Mouse (Mus musculus): Measurements from ENCODE around the gene Cxcl14. TPM values are rescaled to one million over a fixed set of nuclear protein-coding genes. Genes with fewer than 3 reads are reported as not detected.
A peak's percentile ranks its signal among the peaks of the same experiment; 100 is the strongest.

Gene Cxcl14
- polyA plus RNA-seq, 1 experiment from 2014 or later, result 11.2 TPM

DNA sequence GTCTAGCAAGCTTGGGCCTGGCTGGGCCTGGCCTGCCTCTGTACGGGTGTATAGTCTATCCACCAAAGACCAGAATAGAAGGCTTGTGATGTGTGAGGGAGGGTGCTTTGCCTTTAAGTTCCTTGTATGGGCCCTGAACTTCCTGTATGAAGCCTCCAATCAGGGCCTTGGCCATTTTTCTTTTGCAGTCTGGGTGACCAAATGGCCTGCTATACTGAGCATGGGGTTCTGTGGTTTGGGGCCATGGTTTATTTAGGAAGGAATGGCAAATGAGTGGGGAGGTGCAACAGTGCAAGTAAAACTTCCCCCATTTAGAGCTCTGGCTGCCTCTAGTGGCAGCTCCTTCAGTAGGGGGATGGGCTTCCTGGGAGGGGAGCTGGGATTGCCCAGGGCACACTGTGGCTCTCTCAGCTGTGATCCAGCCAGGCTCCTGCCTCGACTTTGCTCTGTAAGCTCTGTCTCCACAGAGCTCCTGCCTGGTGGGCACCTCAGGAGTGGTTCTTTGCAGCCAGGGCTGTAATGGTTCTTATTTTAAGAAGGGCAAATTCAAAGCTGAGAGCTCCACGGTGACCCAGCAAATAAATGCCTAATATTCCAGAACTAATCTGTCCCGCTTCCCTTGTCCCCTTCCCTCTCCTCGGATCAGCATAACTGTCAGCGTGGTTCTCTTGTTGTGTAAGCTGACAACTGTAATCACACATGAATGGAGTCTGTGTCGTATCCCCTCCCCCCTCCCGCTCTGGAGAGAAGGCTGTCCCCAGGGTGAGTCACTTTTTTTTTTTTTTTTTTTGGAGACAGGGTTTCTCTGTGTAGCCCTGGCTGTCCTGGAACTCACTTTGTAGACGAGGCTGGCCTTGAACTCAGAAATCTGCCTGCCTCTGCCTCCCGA lies 38.7 kb upstream of the Cxcl14 start:
- Histone ChIP-seq H3K27ac (ENCODE audit: low read length) (no peak overlapping the region), H3K4me1 (ENCODE audit: insufficient read depth, low read depth, low read length) (no peaks in the 10 kb centered on the region), H3K9ac (replicated peaks; ENCODE audit: low read depth) (no peak overlapping the region), H3K4me2 (replicated peaks; ENCODE audit: low read depth, low read length) (no peak overlapping the region), H3K9me3 (ENCODE audit: low read length) (no peaks in the 10 kb centered on the region), H3K27me3 (replicated peaks; ENCODE audit: insufficient read depth, low read length) (no peaks in the 10 kb centered on the region), H3K4me3 (ENCODE audit: low read depth, low read length) (no peak overlapping the region), H3K36me3 (ENCODE audit: insufficient read depth, low read length) (no peaks in the 10 kb centered on the region)
- no peak for DNase-seq (ENCODE audit: low spot score)
- TF ChIP-seq EP300 (IDR thresholded peaks at IDR 0.05) (no peak), CTCF (IDR thresholded peaks at IDR 0.05) (0 out of 2 replicates have a peak, but pooled peaks have one; percentile 7)
- 68% methylated on average over 10 of the region's 10 CpGs for WGBS
- ATAC-seq, result peak; percentile 17; the same call in 1 of the 2 replicates

DNA sequence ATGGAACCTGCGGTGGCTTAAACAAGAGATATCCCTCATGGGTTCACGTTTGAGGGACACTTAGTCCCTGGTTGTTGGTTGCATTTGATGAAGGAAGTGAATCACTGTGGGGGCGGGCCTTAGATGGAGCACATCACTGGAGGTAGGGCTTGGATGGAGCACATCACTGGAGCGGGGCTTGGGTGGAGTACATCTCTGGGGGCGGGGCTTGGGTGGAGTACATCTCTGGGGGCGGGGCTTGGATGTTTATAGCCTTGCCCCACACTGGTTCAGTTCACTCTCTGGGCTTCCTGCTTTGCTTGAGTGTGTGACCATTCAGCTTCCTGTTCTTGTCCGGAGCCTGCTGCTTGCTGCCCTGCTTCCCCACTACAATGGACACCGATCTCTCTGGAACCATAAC lies 37.9 kb upstream of the Cxcl14 start:
- Histone ChIP-seq H3K4me2 (replicated peaks; ENCODE audit: low read depth, low read length) (no peak overlapping the region), H3K36me3 (ENCODE audit: insufficient read depth, low read length) (no peaks in the 10 kb centered on the region), H3K9ac (replicated peaks; ENCODE audit: low read depth) (no peak overlapping the region), H3K4me3 (ENCODE audit: low read depth, low read length) (no peak overlapping the region), H3K4me1 (ENCODE audit: insufficient read depth, low read depth, low read length) (no peaks in the 10 kb centered on the region), H3K27me3 (replicated peaks; ENCODE audit: insufficient read depth, low read length) (no peaks in the 10 kb centered on the region), H3K27ac (ENCODE audit: low read length) (no peak overlapping the region), H3K9me3 (ENCODE audit: low read length) (no peaks in the 10 kb centered on the region)
- DNase-seq (ENCODE audit: low spot score) (no peak), ATAC-seq (peak; percentile 32)
- 74% methylated on average over 8 of the region's 8 CpGs for WGBS
- TF ChIP-seq CTCF (IDR thresholded peaks at IDR 0.05) (no peak), EP300 (IDR thresholded peaks at IDR 0.05) (no peak)

DNA sequence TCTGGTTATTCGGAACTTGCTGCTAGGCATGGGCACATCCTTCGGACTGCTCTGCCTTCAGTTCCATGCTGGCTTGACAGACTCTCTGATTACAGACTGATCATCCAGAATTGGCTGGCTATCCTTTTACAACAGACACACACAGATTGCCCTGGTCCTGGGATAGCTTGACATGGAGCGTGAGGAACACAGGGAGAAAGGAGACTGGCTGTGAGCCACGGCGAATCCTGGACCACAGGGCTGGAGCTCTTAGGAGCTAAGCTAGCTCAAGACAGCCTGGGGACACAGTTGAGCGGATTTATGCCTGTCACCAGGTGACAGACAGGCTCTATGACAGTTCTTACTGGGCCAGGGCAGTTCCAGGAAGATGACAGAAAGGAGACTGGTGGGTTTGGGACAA lies 36.0 kb upstream of the Cxcl14 start:
- Histone ChIP-seq H3K27ac (ENCODE audit: low read length) (no peak overlapping the region), H3K4me2 (replicated peaks; ENCODE audit: low read depth, low read length) (no peak overlapping the region), H3K4me1 (ENCODE audit: insufficient read depth, low read depth, low read length) (no peaks in the 10 kb centered on the region), H3K4me3 (ENCODE audit: low read depth, low read length) (no peak overlapping the region), H3K36me3 (ENCODE audit: insufficient read depth, low read length) (no peaks in the 10 kb centered on the region), H3K9ac (replicated peaks; ENCODE audit: low read depth) (no peak overlapping the region), H3K27me3 (replicated peaks; ENCODE audit: insufficient read depth, low read length) (no peaks in the 10 kb centered on the region), H3K9me3 (ENCODE audit: low read length) (no peaks in the 10 kb centered on the region)
- ATAC-seq (no peak), DNase-seq (ENCODE audit: low spot score) (no peak)
- no peak for TF ChIP-seq CTCF (IDR thresholded peaks at IDR 0.05)
- no peak for TF ChIP-seq EP300 (IDR thresholded peaks at IDR 0.05)
- WGBS, result 71% methylated on average over 6 of the region's 6 CpGs

DNA sequence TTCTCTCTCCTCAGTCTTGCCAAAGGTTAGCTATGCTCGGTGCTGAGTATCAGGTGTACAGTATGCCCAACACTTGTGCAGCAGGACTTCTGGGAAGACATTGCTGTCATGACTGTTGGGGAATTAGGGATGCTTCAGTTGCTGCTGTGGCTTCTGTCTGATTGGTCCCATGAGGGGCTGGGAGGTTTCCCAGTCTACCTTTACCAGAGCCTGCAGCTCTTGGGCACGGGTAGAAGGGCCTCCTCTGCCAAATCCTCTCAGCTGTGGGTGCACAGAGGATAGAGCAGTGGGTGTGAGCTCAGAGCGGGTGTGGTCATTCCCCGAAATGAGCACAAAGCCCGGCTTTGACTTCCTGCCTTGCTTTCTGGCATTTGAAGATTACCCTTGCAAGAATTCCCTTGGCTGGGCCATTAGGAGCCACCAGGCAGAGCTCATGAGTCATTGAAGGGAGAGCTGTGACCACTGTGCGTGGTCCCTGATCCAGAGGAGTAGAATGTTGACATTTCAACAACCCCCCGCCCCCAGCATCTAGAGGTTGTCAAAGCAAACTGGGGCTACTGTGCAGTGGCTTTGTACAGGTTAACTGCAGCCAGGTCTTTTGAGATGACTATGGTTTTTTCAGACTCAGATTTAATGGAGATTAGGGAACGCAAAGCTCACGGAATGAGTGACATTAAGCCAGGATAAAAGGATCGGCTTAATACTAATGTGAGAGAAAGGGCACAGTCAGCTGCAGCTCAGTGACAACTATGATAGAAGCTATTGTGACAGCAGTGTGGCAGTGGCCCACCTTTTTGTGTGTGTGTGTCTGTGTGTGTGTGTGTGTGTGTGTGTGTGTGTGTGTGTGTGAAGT lies 34.5 kb upstream of the Cxcl14 start:
- ATAC-seq, result no peak
- no peak overlapping the region for H3K4me3 ChIP-seq (ENCODE audit: low read depth, low read length)
- no peak overlapping the region for H3K9ac ChIP-seq (replicated peaks; ENCODE audit: low read depth)
- no peak overlapping the region for H3K27ac ChIP-seq (ENCODE audit: low read length)
- TF ChIP-seq CTCF (IDR thresholded peaks at IDR 0.05) (no peak), EP300 (IDR thresholded peaks at IDR 0.05) (no peak)
- H3K4me1 ChIP-seq (ENCODE audit: insufficient read depth, low read depth, low read length), result no peaks in the 10 kb centered on the region
- no peak for DNase-seq (ENCODE audit: low spot score)
- 53% methylated on average over 10 of the region's 10 CpGs for WGBS
- no peaks in the 10 kb centered on the region for H3K36me3 ChIP-seq (ENCODE audit: insufficient read depth, low read length)
- H3K4me2 ChIP-seq (replicated peaks; ENCODE audit: low read depth, low read length), result no peak overlapping the region
- no peaks in the 10 kb centered on the region for H3K9me3 ChIP-seq (ENCODE audit: low read length)
- H3K27me3 ChIP-seq (replicated peaks; ENCODE audit: insufficient read depth, low read length), result no peaks in the 10 kb centered on the region

DNA sequence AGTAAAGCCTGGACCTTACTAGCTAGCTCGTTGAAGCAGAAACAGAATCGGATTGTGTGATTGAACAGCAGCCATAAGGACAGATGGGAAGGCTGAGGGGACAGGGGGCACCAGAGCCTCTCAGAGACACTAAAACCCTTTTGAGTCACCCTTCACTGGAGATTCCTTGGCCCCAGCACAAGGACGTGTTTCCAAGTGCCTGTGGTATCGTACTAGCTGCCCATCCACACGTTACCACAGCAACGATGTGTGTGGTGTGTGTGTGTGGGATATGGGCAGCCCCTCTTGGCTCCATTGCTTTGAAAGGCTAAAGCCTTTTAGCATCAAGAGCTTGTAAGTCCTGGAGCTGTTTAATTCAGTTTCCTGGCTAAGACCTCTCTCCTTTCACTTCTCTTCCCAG lies 33.4 kb upstream of the Cxcl14 start:
- H3K4me3 ChIP-seq (ENCODE audit: low read depth, low read length), result no peak overlapping the region
- H3K27me3 ChIP-seq (replicated peaks; ENCODE audit: insufficient read depth, low read length), result no peaks in the 10 kb centered on the region
- TF ChIP-seq EP300 (IDR thresholded peaks at IDR 0.05) (no peak), CTCF (IDR thresholded peaks at IDR 0.05) (no peak)
- WGBS, result 65% methylated on average over 6 of the region's 6 CpGs
- DNase-seq (ENCODE audit: low spot score) (no peak), ATAC-seq (no peak)
- no peaks in the 10 kb centered on the region for H3K36me3 ChIP-seq (ENCODE audit: insufficient read depth, low read length)
- no peak overlapping the region for H3K9ac ChIP-seq (replicated peaks; ENCODE audit: low read depth)
- no peaks in the 10 kb centered on the region for H3K9me3 ChIP-seq (ENCODE audit: low read length)
- H3K4me1 ChIP-seq (ENCODE audit: insufficient read depth, low read depth, low read length), result no peaks in the 10 kb centered on the region
- no peak overlapping the region for H3K27ac ChIP-seq (ENCODE audit: low read length)
- H3K4me2 ChIP-seq (replicated peaks; ENCODE audit: low read depth, low read length), result no peak overlapping the region

DNA sequence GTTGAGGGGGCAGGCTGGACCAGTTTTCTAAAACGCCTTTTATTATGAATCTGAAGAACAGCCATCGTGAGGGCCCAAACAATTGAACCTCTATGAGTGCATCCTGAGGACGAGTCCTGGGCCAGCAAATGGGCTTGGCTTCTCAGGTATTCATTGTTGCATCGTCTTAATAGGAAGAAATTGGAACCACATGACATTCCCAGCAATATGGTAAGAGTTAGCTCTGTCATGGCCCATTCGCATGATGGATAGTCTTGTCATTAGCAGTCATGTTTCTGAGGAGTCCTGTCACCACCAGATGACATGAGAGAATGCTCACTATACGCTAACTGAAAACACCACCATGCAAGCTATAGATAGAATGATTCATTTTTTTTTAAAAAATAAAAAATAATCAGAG lies 32.8 kb upstream of the Cxcl14 start:
- no peak overlapping the region for H3K27ac ChIP-seq (ENCODE audit: low read length)
- no peaks in the 10 kb centered on the region for H3K27me3 ChIP-seq (replicated peaks; ENCODE audit: insufficient read depth, low read length)
- DNase-seq (ENCODE audit: low spot score), result no peak
- H3K9me3 ChIP-seq (ENCODE audit: low read length), result no peaks in the 10 kb centered on the region
- no peak overlapping the region for H3K4me3 ChIP-seq (ENCODE audit: low read depth, low read length)
- H3K4me2 ChIP-seq (replicated peaks; ENCODE audit: low read depth, low read length), result no peak overlapping the region
- WGBS, result 78% methylated on average over 6 of the region's 6 CpGs
- H3K4me1 ChIP-seq (ENCODE audit: insufficient read depth, low read depth, low read length), result no peaks in the 10 kb centered on the region
- no peak for ATAC-seq
- H3K36me3 ChIP-seq (ENCODE audit: insufficient read depth, low read length), result no peaks in the 10 kb centered on the region
- TF ChIP-seq EP300 (IDR thresholded peaks at IDR 0.05), result no peak
- no peak for TF ChIP-seq CTCF (IDR thresholded peaks at IDR 0.05)
- no peak overlapping the region for H3K9ac ChIP-seq (replicated peaks; ENCODE audit: low read depth)

All from lung, postnatal 0 days (tissue).